Mouse (Mus musculus): Measurements from ENCODE around the gene Gdi1.
"Not testable (repeated sequence)": the region's sequence is repeated elsewhere in the genome, so short reads cannot be mapped to it uniquely, and the experiment has no call there.

The Gdi1 gene

GRCm38 (mm10) chrX:74329215-74329671 lies 24.4 kb downstream of the Gdi1 start:
- no peak for DNase-seq (ENCODE audit: low spot score in 2 of 2)

GRCm38 (mm10) chrX:74330166-74330930 lies 25.6 kb downstream of the Gdi1 start:
- DNase-seq (ENCODE audit: low spot score in 2 of 2), result no peak

DNA sequence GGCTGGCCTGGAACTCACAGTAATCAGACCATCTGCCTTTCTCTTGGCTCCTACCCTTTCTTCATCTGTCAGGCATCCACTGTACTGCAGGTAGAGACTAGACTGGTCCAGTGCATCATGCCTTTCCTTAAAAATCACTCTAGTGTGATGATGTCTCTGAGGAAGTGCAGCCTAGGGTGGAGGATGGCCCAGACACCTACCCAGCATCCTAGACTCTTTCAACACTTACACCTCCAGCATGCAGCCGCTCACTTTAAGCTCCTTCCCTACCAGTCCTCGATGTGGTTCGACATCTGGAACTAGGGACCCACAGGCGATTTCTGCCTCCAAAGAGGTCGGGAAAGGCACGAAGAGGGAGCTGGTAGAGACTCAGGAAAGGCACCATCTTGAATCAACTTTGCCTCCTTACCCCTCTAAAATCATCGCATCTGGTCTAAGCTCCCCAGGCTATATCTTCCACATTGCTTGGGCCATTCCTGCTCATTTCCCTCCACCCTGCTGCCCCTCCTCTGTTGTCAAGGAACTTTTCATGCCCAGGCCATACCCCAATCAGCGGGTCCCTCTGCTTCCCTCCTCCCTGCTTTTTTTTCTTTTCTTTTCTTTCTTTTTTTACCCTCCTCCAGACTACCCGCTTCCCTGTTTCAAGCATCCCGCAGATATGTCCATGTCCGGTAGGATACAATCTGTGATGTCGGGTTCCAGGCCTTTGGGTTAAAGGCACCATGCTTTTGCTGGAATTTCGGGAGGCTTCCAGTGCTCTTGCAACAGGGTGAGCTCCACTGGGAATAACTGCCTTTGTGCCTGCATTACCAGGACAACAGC lies 48.1 kb downstream of the Gdi1 start:
- no peak for DNase-seq (ENCODE audit: low spot score in 2 of 2)

DNA sequence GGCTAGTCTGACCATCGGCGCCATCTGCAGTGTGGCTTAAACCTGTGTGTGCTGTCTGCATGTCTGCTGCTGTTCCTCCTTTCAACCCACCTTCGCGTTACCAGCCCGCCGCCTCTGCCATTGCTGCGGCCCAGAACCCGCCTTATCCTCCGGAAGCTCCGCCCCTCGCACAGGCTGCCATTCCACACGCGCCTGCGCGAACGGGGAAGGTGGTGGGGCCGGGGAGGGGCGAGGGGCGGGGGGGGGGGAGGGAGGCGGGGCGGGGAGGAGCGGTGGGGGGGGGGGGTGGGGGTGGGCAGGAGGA lies 48.6 kb downstream of the Gdi1 start, which contains the start of gene Lage3:
Gene Lage3 (minus strand): TSS at position 152 of the 304 bp plus-strand sequence.
- DNase-seq (ENCODE audit: low spot score in 2 of 2), result peak in 1 of 2 experiments; percentile 79

DNA sequence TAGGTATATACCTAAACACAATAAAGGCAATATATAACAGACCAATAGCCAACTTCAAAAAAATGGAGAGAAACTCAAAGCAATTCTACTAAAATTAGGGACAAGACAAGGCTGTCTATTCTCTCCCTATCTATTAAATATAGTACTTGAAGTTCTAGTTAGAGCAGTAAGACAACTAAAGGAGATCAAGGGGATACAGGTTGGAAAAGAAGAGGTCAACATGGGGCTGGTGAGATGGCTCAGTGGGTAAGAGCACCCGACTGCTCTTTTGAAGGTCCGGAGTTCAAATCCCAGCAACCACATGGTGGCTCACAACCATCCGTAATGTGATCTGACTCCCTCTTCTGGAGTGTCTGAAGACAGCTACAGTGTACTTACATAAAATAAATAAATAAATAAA lies 52.3 kb downstream of the Gdi1 start:
- DNase-seq (ENCODE audit: low spot score in 2 of 2), result not testable (repeated sequence)

- no peak for DNase-seq (ENCODE audit: low spot score in 2 of 2)
Observed at GRCm38 (mm10) chrX:74359171-74359570, 54.4 kb downstream of the Gdi1 start.

Measured in left cerebral cortex, adult 9 months (tissue).